Mouse (Mus musculus): ENCODE results near the gene Banf2.

The Banf2 gene

GRCm38 (mm10) chr2:144032664-144033063 lies at the start of gene Banf2:
Gene Banf2, plus strand, starts transcription at chr2:144033059.
- DNase-seq = no peak

- no peak for DNase-seq
These were observed 49.4 kb upstream of the Banf2 start for GRCm38 (mm10) chr2:143983482-143983881.

- DNase-seq = no peak
These were observed 45.4 kb upstream of the Banf2 start for GRCm38 (mm10) chr2:143987485-143987884.

- DNase-seq = no peak
These were observed 44.8 kb upstream of the Banf2 start for GRCm38 (mm10) chr2:143988016-143988415.

- DNase-seq = no peak
These were observed 41.9 kb upstream of the Banf2 start for GRCm38 (mm10) chr2:143990997-143991396.

- DNase-seq = no peak
These were observed 40.7 kb upstream of the Banf2 start for GRCm38 (mm10) chr2:143991964-143992672.

- DNase-seq = no peak
These were observed 39.9 kb upstream of the Banf2 start for GRCm38 (mm10) chr2:143992977-143993376.

- no peak for DNase-seq
These were observed 30.5 kb upstream of the Banf2 start for GRCm38 (mm10) chr2:144002229-144002984.

GRCm38 (mm10) chr2:144003544-144003943 lies 29.3 kb upstream of the Banf2 start:
- no peak for DNase-seq

- no peak for DNase-seq
These were observed 27.5 kb upstream of the Banf2 start for GRCm38 (mm10) chr2:144005166-144005955.

GRCm38 (mm10) chr2:144006686-144007085 lies 26.2 kb upstream of the Banf2 start:
- DNase-seq = no peak

- DNase-seq = no peak
These were observed 25.6 kb upstream of the Banf2 start for GRCm38 (mm10) chr2:144007211-144007610.

GRCm38 (mm10) chr2:144009081-144009480 lies 23.8 kb upstream of the Banf2 start:
- DNase-seq = no peak

- peak; percentile 50 for DNase-seq
These were observed 23.1 kb upstream of the Banf2 start for GRCm38 (mm10) chr2:144009551-144010281.

- peak; percentile 76 for DNase-seq
These were observed 22.4 kb upstream of the Banf2 start for GRCm38 (mm10) chr2:144010282-144011044.

- DNase-seq = peak; percentile 100
These were observed 21.7 kb upstream of the Banf2 start, which contains the start of gene Rrbp1 for GRCm38 (mm10) chr2:144011080-144011551. Gene Rrbp1, minus strand, starts transcription at chr2:144011263.

GRCm38 (mm10) chr2:144014051-144014450 lies 18.8 kb upstream of the Banf2 start:
- DNase-seq = peak; percentile 20

- DNase-seq = no peak
These were observed 18.4 kb upstream of the Banf2 start for GRCm38 (mm10) chr2:144014481-144014880.

GRCm38 (mm10) chr2:144015861-144016260 lies 17.0 kb upstream of the Banf2 start:
- no peak for DNase-seq

- DNase-seq = no peak
These were observed 12.9 kb upstream of the Banf2 start for GRCm38 (mm10) chr2:144019971-144020370.

- DNase-seq = no peak
These were observed 10.4 kb upstream of the Banf2 start for GRCm38 (mm10) chr2:144022441-144022840.

- DNase-seq = no peak
These were observed 7.5 kb upstream of the Banf2 start for GRCm38 (mm10) chr2:144025361-144025760.

All from cerebellum, adult 11-12 months (tissue).